Mouse (Mus musculus) cerebellum, postnatal 25 days (tissue): ENCODE results near the gene Rep15.

Source experiments
- DNase-seq, 2 experiments: peaks; one replicate each; pipeline ENCODE4 v3.0.0; 2021; ENCODE audit warnings: mixed read lengths in 2 of 2

Gene Rep15

DNA sequence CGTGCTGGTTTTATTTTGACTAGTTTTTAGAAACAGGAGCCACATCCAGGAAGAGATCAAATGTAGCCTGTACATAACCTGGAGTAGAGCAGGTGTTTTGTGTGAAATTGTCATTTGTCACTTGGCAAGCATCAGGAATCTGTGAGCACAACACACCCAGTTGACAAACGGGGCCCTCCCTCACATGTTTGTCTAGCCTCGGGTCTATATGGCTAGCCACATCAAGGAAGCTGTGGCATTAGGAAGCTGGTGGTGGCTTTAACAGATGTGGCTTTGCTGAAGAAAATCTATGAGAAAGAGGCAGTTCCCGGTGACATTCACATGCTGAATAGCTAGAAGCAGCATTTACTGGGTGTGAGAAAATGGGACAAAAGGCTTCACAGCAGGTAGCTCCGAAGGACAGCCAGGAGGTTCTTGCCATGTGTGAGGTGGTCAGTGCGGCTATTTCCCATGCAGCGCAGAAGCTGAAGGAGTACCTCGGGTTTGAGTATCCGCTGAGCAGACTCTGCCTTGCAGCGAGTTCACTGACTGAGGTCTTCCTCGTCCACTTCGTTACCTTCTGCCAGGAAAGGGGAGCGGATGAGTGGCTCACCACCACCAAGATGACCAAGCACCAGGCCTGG is at the start of gene Rep15:
Gene Rep15, plus strand, starts transcription at position 282 of the 623 bp plus-strand sequence.
- DNase-seq: peak; percentile 48 to 50

GRCm38 (mm10) chr6:146984569-146984968 is 47.8 kb upstream of the Rep15 start:
- DNase-seq: no peak

DNA sequence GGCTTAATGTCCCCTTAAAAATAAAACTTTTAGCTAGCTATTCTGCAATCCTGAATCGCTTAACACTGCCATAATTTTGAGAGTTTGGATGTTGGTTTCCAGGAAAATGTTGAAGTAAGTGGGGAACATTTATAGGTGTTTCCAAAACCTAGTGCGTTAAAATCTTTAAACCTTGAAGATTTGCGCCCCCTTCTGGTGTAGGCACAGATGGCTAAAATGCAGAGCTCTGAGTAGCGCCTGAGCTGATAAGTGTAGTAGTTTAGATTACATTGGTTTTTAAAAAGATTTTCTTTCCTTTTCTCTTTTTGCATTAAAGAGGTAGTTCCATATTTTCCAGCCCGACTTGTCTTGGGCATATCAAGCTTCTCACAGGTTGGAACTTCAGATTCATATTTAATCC is 38.1 kb upstream of the Rep15 start:
- peak; percentile 35 to 72 for DNase-seq

DNA sequence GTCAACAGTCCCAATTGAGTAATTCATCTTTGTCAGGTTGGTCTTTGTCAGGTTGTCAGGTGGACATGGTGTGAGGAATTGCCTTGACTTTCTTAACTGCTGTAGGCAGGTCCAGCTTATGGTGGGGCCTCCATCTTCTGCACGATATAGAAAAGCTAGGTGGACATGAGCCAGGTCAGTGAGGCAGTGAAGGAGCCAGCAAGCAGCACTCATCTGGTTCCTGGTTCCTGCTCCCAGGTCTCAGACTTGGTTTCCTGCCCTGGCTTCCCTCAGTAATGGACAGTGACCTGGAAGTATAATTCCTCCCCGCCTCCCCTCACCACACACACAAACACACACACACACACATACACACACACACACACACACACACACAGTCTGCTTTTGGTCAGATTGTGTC is 37.0 kb upstream of the Rep15 start:
- DNase-seq: no peak

DNA sequence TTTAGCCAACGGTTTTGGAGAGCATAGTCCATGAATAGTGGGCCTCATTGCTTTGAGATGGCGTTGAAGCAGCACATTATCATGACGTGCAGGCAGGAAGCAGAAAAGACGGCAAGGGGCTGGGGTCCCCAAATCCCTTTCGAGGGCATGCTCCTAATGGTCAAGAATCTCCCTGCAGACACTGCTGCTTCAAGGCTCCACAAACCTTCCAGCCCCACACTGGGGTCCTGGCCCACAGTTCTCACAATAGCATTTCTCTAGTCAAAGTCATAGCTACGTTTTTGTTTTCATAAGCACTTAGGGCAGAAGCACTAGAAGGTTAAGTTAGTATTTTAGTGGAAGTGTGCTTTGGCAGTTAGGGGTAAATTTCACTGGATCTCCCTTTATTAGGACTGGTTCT is 36.5 kb upstream of the Rep15 start:
- DNase-seq: no peak

DNA sequence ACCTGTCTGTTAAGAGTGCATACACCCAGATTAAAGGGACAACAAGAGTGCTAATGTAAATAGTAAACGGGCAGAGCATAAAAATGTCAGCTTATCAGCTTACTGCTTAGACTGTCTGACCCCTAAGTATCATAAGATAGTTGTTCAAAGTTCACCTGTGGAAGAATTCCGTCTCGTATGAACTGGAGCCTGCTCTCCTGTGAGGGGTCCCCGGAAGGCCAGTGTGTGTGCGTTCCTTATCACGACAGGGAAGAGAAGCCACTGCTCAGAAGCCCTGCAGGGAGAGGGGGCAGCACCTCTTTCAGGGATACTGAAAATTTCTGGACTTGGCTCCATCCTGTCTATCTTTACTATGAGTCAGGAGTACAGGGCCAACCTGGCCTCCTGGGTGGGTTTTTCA is 35.4 kb upstream of the Rep15 start:
- no peak for DNase-seq

DNA sequence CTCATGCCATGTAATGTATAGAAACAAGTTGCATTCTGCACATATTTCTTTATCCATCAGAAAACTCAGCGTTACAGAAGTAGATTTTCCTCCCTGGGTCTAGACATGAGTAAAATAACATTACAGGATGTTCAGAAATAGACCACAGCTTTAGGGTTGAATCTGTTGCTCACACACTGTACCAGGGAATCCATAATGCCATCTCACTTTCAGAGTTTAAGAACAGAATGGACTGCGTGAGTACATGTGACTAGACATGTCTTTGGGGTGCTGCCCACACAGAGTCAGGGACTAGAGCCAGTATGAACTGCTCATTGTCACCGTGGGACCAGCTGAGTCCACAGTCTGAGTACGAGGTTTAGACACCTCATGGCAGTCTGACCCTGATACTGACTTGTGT is 33.7 kb upstream of the Rep15 start:
- DNase-seq: no peak

DNA sequence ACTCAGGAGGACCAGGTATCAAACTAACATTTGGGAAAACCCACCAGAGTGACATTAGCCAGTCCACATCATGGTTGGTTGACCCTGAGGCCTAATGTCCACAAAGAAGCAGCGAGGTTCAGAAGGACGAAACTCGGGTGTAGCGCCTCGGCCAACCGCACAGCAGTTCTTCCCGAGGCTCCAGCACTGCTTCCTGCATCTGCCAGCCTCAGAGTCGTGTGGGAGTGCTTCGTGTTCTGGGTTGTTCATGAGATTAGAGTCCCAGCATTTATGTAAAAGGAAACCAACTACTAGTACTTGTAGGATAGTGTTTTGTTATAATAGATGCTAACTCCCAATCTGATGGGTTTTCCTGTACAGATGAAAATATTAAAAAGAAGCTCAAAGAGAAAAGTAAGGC is 33.1 kb upstream of the Rep15 start:
- DNase-seq: no peak

DNA sequence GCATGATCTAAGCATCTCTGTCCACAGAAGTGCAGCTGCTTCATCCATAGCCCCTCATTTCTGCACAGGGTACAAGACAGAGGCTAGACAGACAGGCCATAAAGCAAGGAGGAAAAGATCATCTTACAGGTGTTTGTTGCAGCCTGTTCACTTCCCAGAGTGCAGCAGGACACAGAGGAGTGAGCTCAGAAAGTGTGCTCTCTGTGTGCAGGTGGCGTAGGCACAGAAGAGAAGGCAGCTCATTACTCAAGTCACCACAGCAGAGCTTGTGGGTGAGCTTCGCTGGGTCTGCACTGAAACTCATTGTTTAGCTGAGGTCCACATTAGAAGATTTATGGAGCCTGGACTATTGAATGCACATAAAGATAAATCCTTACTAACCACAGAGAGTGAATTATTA is 32.6 kb upstream of the Rep15 start:
- no peak for DNase-seq

DNA sequence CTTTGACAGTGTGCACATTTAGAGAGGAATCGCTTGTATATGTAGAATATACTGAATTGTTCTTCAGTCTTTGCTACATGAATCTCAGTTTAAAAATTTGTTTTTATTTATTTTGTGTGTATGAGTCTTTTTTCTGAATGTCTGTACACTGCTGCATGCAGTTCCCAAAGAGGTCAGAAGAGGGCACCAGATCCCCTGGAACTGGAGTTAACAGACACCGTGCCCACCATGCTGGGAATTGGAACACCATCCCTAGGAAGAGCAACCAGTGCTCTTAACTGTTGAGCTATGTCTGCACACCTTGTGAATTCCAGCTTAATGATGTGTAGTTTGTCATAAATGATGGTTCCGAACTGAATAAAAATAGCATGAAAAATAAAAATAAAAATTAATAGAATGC is 24.2 kb upstream of the Rep15 start:
- peak; percentile 76 to 87 for DNase-seq

DNA sequence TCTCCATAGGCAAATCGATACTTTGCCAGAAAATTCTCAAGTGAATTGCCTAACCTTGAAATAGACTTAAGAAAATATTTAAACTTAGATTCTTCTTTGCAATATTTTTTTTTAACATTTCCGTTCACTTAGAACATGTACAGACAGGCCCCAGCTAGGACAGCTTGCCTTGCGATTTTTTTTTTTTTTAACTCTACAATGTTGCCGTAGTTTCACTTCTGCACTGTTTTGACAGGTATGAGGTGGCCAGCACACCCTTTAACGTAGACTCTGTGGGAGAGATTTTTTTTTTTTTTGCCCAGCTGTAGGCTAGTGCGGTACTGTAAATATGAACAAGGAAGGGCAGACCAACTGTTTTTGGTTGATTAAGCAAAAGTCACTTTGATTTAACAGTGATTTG is 22.0 kb upstream of the Rep15 start:
- no peak for DNase-seq

DNA sequence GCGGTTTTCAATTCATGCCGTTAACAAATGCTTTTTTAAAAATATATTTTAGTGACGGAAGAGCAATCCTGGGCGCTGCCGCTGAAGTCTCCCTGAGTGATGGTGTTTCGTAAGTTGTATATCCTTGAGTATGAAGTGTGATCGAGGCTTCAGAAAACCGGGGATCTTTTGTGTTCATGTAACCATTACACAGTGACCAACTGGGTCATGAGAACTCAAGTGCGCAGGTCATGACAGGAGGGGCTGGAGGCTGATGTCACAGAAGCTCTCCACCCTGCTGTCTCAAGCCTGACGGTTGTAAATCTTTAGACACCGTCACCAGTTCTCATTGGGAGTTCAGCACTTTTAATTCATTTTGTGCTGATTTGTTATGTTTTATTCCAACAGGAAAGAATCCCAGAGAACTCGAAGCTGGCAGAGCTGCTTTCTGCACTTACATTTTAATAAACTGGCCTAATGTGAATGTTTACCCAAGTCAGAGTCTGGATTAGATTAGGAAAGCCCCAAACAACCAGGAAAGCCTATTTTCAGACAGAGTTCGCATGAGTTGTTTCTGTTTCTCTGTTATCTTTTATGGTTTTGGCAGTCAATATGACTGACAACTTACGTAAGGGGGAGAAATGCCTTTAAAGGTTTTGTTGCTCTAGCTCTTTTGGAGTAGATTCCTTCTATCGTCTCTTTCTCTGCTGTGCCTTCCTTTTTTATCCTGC is 21.4 kb upstream of the Rep15 start:
- DNase-seq: no peak

- no peak for DNase-seq
Observed at GRCm38 (mm10) chr6:147011555-147011954, 20.8 kb upstream of the Rep15 start.

DNA sequence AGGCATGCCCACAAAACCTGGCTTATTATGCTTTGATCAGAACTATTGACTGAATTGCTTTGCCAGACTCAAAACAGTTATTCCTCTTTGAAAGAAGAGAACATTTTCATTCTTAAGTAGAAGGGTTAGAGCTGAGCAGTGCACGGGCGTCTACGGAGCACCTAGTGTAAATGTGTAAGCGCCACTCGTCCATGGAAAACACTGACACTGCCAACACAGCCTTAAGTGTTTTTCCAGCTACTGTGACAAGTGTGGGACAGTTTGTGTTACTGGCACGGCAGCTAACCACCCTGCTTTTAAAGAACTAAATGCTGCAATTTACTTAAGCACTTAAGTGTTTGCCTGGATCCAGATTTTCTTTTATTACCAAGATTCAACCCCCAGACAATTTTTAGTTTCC is 20.4 kb upstream of the Rep15 start:
- DNase-seq: no peak

GRCm38 (mm10) chr6:147013546-147013945 is 18.8 kb upstream of the Rep15 start:
- DNase-seq: peak in 1 of 2 experiments; percentile 24

DNA sequence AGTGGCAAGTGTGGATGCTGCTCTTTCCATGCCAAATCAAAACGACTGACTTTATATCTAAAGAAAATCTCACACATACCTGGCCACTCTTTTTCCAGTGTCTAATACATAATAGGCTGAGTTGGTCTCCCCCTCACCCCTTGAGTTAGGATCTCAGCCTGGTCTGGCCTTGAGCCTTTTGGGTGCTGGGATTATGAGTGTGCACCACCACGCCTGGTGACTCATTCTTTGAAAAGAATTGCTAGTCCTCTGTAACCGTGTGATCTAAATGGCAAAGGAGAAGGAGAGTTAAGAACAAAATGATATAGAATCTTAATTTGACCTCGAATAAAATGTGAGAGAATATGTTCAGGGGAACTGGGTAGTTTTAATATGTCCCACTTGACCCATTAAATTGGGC is 14.5 kb upstream of the Rep15 start:
- DNase-seq: no peak

- DNase-seq: no peak
Observed at GRCm38 (mm10) chr6:147018364-147018763, 14.0 kb upstream of the Rep15 start.

DNA sequence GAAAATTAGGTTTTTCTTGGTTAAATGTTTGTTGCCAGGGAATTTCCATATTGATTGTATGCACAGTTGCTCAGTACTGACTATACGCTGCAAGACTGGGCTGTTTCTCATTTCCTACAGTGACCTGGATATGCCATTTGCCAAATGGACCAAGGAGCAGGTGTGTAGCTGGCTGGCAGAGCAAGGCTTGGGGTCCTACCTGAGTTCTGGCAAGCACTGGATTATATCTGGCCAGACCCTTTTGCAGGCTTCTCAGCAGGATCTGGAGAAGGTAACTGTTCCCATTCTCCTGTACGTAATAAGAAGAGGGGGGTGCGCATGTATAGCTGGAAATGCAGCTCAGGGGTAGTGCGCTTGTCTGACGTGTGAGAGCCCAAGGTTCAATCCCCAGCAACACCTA is 11.2 kb upstream of the Rep15 start:
- DNase-seq: peak; percentile 41 to 43

GRCm38 (mm10) chr6:147022375-147023132 is 9.8 kb upstream of the Rep15 start:
- peak in 1 of 2 experiments; percentile 14 for DNase-seq

DNA sequence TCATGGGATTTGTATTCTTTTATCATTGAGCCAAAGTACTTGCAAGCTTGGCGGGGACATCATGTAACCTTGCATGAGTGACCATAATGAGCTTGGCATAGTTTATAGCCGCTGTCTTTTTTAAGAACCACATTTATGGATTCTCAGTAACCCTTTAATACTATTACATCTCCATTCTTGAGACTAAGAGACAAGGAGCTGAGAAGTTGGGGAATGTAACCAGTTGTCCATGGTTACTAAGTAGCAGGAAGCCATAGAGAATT is 9.3 kb upstream of the Rep15 start:
- DNase-seq: no peak

DNA sequence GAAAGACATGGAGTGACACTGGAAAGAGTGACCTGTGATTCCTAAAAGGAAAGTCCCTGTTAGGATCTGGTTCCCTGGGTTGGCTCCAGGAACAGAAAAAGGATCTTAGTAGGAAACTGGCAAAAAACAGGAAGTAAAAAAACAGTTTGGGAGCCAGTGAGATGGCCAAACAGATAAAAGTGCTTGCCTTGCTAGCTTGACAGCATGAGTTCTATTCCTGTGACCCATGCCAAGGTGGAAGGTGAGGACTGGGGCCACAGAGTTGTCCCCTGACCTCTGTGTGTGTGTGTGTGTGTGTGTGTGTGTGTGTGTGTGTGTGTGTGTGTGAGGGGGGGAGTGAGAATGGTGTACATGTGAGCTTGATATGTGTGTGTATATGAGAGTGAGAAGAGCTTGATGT is 8.8 kb upstream of the Rep15 start:
- DNase-seq: no peak

- DNase-seq: no peak
Observed at GRCm38 (mm10) chr6:147024761-147025160, 7.6 kb upstream of the Rep15 start.

- no peak for DNase-seq
Observed at GRCm38 (mm10) chr6:147028396-147028795, 4.0 kb upstream of the Rep15 start.

DNA sequence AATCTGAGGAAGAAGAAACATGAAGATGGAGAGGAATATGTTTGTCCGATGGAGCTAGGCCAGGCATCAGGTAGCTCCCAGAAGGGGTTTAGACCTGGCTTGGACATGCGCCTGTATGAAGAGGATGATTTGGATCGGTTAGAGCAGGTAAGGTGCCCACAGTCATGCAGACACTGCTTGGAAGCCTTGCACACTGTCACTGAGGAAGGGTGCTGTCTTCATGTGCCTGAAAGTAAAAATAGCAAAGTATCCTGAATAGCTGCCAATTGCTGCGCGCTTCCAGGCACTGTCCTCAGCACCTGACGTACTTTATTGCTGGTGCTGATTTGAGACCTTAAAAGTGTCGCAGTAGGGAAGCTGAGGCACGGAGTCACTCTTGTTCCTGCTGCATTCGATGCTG is 2.8 kb upstream of the Rep15 start:
- peak; percentile 67 to 68 for DNase-seq
